Mouse (Mus musculus): Measurements from ENCODE around the gene Tstd2.

DNA sequence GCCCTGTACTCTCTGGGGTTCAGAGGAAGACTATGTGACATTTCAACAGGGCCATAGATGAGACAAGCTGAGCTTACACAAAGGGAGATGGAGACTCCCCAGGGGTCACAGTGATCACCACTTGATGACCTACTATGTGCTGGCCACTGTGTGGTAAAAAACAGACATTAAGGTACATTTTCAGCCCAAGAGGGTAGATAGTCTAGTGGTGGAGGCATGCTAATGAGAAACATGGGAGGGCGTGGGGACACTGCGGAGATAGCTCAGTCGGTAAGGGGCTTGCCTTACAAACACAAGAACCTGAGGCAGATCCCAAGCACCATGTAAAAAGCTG is 42.7 kb downstream of the Tstd2 start:
- TF ChIP-seq CTCF (IDR thresholded peaks at IDR 0.05; ENCODE audit: low read depth) = no peak
- TF ChIP-seq EP300 (optimal IDR thresholded peaks at IDR 0.05) = no peak
